Mouse (Mus musculus) frontal cortex, adult 2 months (tissue): ENCODE measurements around the gene Camk2g. TPM values are rescaled to one million over a fixed set of nuclear protein-coding genes. Genes with fewer than 3 reads are reported as not detected.

ENCODE experiments used
- DNase-seq, 2 experiments: peaks; one replicate each; pipeline ENCODE4 v3.0.0; 2022; ENCODE audit warnings: low spot score in 1 of 2; ENCODE audit errors: extremely low spot score in 1 of 2
- polyA plus RNA-seq: library from polyadenylated mRNA; depleted of rRNA; stranded (reverse); fragments of >200 nt; gene quantifications from 2 replicates; pipeline ENCODE4 v1.2.3, GENCODE M21; 2012

Camk2g gene
- polyA plus RNA-seq, 1 experiment, result 208 TPM

DNA sequence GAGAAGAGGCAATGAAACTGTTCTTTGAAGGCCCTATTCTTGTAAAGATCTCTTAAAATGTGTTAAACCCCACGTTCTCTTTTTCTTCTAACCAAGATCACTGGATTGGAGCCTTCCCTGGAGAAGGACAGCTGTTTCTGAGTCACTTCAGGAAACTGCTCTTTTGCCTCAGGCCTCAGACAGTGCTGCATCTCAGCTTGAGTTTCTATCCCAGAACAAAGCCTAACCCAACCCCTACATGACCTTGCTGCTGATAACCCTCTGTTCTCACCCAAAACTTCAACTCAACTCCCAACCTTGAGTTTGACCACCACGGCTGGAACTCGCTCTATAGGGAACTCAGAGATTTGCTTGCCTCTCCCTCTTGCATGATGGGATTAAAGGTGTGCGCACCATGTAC is 15.5 kb upstream of the Camk2g start:
- no peak for DNase-seq

DNA sequence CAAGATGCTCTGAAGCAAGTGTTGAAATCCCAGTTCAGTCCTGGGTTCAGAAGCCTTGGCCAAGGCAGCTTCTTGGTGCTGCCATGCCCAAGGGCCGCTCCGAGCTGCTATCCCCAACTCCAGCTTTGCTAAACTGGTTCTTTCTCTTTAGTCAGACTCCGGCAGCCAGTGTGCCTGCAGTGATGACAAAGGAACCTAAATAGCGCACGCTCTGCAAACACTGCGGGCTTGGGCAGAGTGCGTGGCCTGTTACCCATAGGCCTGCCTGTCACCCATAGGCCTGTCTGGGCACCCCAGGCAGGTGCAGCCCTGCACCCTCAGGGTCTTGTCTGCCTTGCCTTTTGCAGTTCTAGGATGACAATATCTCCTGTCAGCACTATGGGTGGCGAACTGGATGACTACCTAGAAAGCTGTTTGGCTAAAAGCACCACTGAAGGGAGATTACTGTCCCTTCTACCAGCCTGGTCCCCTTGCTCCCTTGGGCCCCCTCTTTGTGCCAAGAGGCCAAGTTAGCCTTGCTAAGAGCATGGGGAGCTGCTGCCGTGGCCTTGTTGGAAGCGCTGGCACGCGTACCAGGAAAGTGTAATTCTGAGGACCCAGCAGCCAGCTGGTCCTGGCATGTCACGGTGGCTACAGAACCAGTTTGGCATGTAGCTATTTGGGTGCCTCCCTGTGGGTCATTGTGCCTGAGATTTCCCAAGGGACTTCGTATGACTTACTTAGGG is 12.4 kb upstream of the Camk2g start:
- DNase-seq, result no peak

DNA sequence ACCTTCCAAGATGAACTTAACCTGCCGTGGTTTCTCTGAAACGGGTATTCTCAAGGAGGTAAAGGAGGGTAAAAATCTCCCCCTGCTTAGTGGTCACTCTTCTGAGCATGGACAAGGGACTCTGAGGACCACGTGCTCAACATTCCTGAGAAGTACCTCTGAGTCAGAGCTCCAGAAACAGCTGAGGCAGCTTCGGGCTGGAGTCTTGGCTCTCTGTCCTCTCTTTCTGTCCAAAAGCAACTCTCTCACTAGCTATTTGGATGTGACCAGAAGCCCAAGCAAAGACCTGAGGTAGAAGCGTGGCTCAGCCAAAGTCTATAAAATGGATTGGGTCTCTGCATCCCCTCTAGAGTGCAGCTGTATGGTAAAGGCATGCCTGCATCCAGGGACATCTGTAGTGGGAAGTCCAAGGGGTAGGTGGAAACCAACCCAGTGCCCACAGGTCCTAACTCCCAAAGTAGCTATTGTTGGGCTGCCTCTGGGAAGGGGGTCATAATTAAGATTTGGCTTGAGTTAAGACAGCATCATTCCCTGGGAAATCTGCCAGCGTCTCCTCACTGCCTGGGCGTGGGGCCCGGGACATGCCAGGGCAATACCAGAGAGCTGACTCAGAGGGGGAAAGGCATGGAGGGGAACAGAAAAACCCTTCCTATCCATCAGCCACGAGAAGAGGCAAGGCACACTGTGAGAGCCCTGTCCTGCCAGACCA is 11.2 kb upstream of the Camk2g start:
- peak; percentile 43 to 75 for DNase-seq

DNA sequence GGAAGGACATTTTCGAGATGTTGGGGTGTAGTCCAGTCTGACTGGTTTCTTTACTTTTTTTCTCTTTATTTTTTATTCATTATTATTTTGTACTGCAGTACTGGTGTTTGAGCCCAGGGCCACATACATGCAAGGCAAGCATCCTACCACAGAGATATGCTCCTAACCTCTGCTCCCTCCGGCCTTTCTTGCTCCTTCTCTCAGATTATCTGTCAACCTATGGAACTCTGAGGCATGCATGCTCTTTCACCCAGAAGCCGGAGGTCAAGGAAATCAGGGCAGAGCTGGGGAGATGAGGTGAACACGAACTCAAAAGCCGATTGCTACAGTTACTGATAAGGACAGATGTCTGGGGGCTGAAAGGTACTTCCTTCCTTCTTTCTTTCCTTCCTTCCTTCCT is 10.6 kb upstream of the Camk2g start:
- DNase-seq, result no peak

DNA sequence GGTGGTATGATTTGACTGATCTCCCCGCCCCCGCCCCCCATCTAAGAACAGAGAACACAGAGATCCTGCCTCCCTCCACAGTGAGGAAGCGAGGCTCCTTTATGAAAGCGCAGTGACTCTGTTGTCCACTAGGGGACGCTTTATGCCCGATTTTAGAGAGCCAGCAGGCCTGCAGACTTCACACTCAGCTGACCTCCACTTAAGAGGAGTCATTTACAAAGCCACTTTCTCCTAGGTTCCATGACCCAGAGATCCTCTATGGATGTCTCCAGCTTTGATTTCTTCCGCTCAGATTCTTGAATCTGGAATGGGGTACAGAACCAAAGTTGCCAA is 9.7 kb upstream of the Camk2g start:
- DNase-seq, result peak in 1 of 2 experiments; percentile 89

DNA sequence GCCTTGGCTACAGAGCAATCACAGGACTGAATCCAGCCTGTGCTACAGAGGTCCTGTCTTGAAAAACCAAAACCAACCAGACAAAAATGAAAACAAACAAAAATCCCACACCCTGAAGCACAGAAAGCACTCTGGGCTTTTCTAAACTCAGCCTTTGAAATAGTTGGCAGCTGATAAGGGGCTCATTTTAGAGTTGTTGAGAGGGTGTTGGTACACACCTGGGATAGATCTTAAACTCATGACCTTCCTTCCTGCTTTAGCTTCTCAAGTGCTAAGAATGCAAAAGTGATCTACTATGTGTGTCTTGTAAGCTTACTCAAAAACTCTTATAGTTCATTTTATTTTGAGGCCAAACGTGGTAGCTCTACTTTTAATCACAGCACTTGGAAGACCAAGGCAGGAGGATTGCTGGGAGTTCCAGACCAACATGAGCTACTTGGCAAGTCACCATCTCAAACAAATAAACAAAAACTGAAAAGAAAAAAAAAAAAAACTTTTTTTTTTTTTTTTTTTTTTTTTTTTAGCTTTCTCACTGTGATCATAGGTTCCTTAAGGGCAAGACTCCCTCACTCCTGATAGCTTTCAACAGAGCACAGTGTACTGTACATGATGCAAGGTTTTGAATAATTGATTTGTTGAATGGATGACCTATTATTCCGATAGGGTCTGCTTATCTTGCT is 9.2 kb upstream of the Camk2g start:
- DNase-seq, result no peak

DNA sequence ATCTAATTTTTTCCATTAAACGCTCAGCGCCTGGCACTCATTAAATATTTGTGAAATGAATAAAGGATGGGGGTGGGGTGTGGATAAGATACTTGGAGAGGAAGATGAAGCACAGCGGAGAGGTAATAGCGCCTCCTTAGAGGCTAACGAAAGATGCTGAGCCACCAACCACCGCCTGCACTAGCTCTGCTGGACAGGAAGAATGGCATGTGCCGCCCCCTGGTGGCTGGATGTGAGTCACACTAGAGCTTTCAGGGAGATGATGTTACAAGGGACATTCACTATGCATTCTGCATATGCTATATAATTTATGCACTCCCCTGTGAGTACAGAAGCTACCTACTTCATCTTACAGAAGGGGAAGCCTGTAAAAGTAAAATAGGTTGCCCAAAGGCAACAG is 4.9 kb upstream of the Camk2g start:
- DNase-seq, result peak; percentile 63 to 96

DNA sequence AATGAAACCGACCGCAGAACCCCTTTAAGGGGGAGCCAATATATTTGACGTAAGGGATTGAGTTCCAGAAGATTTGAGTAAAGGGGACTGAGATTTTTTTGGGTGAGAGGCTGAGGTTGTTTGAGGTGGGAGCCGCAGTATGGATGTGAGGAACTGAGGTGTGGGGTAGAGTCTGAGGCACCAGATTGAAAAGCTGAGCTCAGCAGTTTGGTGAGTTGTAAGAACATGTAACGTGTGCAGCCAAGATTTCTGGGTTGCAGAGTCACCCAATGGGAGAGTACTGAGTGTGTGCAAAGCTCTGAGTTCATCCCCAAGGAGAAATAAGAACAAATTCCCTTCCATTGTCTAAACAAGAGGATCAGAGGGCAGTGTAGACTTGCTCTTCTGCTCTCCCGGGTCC is 4.4 kb upstream of the Camk2g start:
- DNase-seq, result no peak

DNA sequence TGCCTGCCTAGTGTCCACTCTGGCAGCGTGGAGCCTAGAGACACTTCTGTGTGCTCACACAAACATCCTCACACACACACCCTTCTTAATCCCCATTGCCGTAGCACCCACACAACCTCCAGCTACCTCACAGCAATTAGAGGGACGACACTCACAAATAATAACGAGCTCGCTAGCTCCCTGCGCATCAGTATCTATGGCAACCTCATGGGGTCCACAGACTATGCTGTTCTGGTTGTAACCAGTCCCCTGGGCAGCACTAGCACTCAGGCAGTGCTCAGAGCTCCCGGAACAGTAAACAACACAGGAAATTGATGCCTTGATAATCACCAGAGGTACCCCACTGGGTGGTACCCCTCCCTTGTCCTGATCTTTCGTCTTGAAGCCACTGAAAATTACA is 2.8 kb upstream of the Camk2g start:
- no peak for DNase-seq

DNA sequence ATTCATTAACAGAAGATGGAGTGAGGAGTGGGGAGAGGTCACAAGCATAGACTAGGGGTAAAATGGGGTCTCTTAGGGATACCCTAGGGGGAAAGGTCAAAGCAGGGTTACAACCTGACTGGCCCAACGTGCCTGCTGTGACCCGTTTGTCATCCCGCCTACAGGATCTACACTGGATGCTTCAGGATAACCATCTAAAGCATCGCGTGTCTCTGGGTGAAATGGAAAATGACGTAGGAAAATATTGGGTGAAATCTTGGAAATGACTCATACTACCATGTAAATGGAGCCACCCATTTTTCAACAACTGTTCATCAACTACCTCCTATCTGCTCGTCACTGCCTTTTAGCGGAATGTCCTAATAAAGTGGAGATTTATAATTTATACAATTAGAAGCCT is 2.3 kb upstream of the Camk2g start:
- no peak for DNase-seq

DNA sequence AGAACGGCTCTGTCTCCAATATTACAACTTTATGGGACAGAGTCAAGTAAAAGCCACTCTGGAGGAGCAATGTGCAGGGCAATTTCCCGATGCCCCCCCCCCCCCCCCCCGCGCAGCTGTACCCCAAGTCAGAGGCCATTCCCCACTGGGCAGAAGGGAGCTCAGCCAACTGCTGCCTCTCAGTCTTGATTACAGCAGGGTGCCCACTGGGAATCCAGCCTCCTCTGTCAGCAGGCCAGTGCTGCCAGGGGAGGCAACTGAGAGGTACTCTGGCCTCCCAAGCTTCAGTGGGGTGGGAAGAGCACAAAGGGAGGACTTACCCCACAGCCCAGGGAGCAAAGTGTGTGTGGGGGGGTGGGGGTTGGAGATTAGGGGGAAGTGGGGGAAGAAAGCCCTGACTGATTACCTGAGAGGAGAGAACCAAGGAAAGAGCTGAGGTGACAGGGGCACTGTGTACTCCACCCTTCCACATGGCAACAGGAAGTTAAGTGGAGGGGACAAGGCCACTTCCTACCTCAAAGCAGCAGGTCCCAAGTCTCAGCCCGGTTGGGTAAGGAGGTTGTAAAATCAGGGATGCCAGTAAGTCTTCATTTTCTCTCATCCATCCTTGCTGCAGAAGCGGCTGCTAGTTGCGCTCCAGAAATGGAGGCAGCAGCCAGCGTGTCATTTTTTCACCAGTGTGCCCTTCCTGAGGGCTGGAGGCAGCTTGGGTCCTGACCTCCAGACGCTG is 1.7 kb upstream of the Camk2g start:
- DNase-seq, result no peak

DNA sequence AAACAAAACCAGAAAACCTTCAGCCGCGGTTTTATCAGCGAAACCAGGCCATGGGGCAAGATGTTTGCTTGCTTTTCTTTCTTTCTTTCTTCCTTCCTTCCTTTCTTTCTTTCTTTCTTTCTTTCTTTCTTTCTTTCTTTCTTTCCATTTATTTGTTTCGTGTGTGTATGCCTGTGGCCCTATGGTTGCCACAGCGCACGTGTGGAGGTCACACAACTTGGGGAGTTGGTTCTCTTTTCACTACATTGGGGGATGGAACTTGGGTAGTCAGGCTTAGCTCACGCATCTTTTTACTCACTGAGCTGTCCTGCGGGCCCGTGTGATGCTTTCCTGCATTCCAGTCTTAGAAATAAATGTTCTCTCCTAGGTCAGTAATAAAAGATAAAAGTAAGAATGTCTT is 701 bp upstream of the Camk2g start:
- no peak for DNase-seq

DNA sequence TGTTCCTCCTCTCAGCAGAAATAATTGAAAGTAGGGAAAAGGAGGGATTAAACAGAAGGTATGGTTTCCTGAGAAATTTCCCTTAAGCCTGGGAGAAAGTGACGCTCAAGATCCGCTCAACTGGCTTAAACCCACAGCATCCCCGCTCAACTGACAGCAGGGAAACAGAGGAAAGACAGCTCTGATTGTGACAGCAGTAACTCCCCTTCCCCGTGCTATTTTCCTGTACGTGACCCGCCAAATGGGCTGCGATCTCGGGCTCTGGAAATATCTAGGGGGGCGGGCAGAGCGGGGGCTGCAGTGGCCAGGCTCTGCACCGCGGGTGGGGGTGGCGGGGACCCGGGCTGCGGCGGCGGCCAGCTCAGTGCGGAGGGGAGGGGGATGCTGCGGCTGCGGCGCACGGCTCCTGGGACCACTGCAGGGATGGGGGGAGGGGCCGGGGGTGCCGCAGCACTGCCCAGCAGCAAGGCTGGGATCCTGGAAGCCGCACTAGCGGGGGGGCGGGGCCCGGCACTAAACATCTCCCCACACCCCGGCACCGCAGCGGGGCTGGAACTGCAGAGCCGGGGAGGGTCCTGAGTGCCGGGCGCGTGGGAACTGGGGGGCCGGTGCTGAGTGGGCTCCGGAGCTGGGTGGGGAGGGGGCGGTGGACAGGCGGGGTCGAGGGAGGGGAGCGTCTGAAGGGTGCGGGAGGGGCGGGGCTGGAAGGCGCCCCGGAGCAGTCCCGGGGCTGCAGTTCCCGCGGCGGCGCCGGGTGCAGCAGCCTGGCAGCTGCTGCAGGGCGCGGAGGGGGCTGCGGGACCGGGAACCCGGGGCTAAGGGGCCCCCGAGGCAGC is 748 bp downstream of the Camk2g start:
- no peak for DNase-seq

DNA sequence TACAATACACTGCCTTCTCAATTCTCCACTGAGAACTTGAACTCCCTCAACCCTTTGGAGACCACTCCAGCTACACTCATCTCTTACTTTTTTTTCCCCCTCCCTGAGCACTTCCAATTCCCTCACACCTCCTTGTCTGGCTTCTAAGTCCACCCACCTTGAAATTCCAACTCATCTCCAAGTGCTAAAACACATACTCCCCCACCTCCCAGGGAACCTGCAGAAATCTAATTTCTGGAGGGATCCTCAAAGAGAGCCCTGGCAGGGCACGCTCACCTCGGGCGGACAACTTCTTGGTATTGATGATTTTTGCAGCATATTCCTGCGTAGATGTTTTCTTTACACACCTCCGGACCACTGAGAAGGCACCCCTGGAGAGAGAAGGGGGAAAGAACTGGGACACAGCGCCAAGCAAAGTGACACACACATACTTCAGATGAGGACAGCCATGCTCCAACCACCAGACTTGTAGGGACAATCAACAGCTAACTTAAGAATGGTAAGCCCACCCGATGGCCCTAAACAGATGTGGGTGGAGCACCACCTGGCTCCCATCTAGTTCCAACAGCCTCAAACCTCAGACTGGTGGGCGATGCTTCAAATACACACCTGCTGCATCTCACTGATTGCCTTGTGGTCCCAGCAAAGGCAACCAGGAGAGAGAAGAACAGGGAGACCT is 1.5 kb downstream of the Camk2g start:
- DNase-seq, result peak in 1 of 2 experiments; percentile 64

DNA sequence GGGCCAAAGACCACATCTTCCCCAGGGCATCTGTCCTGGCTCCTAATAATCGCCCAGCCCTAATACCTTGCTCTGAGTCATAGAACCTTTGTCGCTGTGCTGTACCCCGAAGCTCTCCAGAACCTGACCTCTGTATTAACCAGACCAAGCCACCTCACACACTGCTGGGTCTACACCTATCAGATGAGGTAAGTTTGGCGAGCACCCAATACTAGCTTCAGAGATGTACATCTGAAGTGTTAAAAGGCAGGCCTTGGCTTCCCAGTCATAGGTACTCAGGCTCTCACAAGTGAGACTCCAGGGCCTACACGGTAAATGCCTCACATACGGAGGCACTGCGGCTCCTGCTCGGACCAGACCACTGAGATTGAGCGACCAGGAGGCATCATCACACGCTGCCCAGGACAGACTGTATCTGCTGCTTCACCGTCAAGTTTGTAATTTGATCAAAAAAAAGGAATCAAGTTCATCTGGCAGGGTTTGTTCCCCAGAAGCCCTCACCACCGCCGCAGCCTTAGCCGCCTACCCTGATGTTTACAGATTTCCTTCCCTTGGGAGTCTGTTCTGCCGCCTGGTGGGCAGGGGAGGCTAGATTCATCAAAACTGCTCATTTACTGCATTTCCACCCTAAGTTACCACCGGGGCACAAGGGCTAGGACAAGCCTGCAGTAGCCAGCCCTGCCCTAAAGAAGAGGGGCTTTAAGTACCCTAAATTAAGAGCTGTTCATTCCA is 2.2 kb downstream of the Camk2g start:
- DNase-seq, result peak in 1 of 2 experiments; percentile 52

DNA sequence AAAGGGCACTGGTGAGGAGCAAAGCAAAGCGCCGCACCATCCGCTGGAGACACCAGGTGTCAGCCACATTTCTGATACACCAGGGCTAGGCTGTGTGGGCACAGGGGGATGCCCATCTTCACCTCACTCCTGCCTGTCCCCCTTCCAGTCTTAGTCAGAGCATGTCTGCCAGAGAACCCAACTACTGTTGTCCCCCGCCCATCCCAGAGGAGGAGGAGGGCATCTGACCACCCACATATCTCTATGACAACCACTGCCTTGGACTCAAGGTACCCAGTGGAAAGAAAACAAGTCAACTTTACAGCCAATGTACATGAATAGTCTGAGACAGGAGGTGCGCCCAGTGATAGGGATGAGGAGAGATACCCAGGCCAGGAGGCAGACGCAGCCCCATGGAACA is 2.9 kb downstream of the Camk2g start:
- DNase-seq, result peak in 1 of 2 experiments; percentile 41

DNA sequence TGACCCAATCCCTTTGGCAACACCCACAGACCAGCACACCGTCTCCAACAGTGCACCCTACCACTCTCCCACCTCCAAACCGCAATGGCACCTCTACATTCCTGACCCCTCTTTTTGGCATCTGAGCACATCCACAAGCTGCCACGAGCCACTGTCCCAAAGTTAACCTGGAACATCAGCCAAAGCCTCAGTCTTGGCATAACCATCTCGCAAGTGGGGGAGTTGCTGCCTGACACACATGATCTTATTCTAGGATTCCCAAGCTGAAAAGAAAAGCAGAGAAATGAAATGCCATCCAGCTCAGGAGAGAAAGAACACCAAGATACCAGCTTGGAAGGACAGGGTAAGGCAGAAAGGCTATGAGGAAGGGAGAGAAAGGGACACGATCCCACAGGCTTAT is 3.4 kb downstream of the Camk2g start:
- peak in 1 of 2 experiments; percentile 56 for DNase-seq

DNA sequence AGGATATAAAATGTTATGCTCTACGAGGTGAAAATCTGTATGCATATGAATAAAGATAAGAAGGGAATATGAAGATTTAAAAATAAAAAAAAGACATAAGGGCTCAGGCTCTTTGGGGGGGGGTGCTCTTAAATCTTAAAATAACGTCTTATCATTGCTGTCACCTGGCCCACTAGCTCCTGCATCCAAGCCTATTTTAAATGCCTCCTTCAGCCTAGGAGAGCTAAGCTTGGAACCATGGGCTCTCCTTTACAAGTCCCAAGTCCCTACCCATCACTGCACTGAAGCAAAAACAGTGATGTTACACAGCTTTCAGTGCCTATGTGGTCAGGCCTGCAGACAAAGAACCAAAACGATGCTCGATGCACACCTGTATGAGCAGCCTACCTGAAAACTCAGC is 4.3 kb downstream of the Camk2g start:
- DNase-seq, result no peak

DNA sequence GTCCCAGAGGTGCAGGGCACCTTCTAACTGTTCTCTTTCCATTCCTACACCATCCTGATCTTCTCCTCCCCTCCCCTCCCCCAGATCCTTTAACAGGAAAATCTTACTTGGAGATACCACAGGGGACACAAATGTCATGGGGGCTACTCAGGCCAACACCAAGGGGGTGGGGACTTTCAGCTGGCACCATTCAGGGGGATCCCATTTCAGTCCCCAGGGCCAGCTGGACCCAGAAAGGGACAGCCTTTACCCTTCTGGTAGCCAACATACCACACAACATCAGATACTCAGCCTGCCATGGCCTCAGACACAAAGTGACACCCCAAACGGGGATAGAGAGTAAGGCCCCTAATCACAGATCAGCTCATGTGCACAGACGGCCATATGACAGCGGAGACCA is 5.7 kb downstream of the Camk2g start:
- no peak for DNase-seq
